Mouse (Mus musculus) lung, embryonic 16.5 days (tissue): ENCODE results near the gene Rassf10. TPM values are rescaled to one million over a fixed set of nuclear protein-coding genes. Genes with fewer than 3 reads are reported as not detected.

Source experiments
- ATAC-seq: fragments of 200-750 bp; cut with Nextera tagmentation; 2 replicates; pipeline ENCODE4 v1.8.0; 2017; ENCODE audit warnings: low read depth, mild to moderate bottlenecking, moderate library complexity
- H3K27ac ChIP-seq: fragments of 300-500 bp; sonication (generic); 2 replicates; pipeline ENCODE4 v1.5.1; 2014; ENCODE audit warnings: mild to moderate bottlenecking, control low read depth, low read length
- H3K27me3 ChIP-seq: fragments of 300-500 bp; sonication (generic); 2 replicates; pipeline ENCODE4 v1.6.1; 2014; ENCODE audit warnings: low read depth, low read length, mixed read lengths; ENCODE audit not compliant: control insufficient read depth, insufficient read depth
- H3K36me3 ChIP-seq: fragments of 300-500 bp; sonication (generic); 2 replicates; pipeline ENCODE4 v1.6.1; 2014; ENCODE audit warnings: low read length; ENCODE audit not compliant: control insufficient read depth, insufficient read depth
- H3K4me1 ChIP-seq: fragments of 300-500 bp; sonication (generic); replicated peaks from 2 replicates; pipeline ENCODE4 v1.6.1; 2014; ENCODE audit warnings: low read length, mixed read lengths; ENCODE audit not compliant: control insufficient read depth, insufficient read depth
- H3K4me2 ChIP-seq: fragments of 300-500 bp; sonication (generic); 2 replicates; pipeline ENCODE4 v1.6.1; 2014; ENCODE audit warnings: low read depth, low read length, control low read depth
- H3K4me3 ChIP-seq: fragments of 300-500 bp; sonication (generic); 2 replicates; pipeline ENCODE4 v1.5.1; 2014; ENCODE audit warnings: mild to moderate bottlenecking, low read length, control low read depth
- H3K9ac ChIP-seq: fragments of 300-500 bp; sonication (generic); 2 replicates; pipeline ENCODE4 v1.6.1; 2014; ENCODE audit warnings: low read length, control low read depth
- H3K9me3 ChIP-seq: fragments of 300-500 bp; sonication (generic); 2 replicates; pipeline ENCODE4 v1.6.1; 2016; ENCODE audit warnings: low read length; ENCODE audit not compliant: control insufficient read depth
- WGBS: fragments of 180-500 bp; shearing (Covaris S2); extraction: QIAGEN DNeasy Blood & Tissue Kit; methylation state at CpG from one replicate; pipeline ENCODE4 v1.1.7; 2014; 5-methylcytosine and 5-hydroxymethylcytosine counted together
- polyA plus RNA-seq: library from polyadenylated mRNA; unstranded; fragments of >200 nt; fragmentation: Nextera tagmentation; extraction: Ambion mirVana; gene quantifications from 2 replicates; pipeline ENCODE4 v1.2.1, GENCODE M21; 2015

Gene Rassf10
- 14.3 and 14.9 TPM in 2 replicates for polyA plus RNA-seq

- H3K27me3 ChIP-seq, result peaks cover 26% of the 10 kb centered on the region
- H3K4me2 ChIP-seq, result peak within 1 kb of the TSS; percentile 67
- WGBS, result 1% methylated on average over 39 of the region's 41 CpGs
- no peaks in the 10 kb centered on the region for H3K9me3 ChIP-seq
- peak within 1 kb of the TSS; percentile 74 for H3K9ac ChIP-seq
- H3K27ac ChIP-seq, result peak within 1 kb of the TSS; percentile 40
- peak; percentile 95 for ATAC-seq
- H3K4me1 ChIP-seq, result peaks cover 13% of the 10 kb centered on the region
- H3K4me3 ChIP-seq, result peak within 1 kb of the TSS; percentile 65
- no peaks in the 10 kb centered on the region for H3K36me3 ChIP-seq
These were observed at the start of gene Rassf10 for GRCm38 (mm10) chr7:112953777-112954291. Gene Rassf10, plus strand, starts transcription at chr7:112953962.

GRCm38 (mm10) chr7:112906848-112907247, 46.9 kb upstream of the Rassf10 start:
- Histone ChIP-seq H3K9ac (no peak overlapping the region), H3K9me3 (no peaks in the 10 kb centered on the region), H3K4me2 (no peak overlapping the region), H3K4me3 (no peak overlapping the region), H3K27me3 (no peaks in the 10 kb centered on the region), H3K36me3 (peaks cover 8% of the 10 kb centered on the region), H3K27ac (no peak overlapping the region), H3K4me1 (no peaks in the 10 kb centered on the region; the same call in 1 of the 2 replicates)
- ATAC-seq, result no peak
- 80% methylated on average over 5 of the region's 5 CpGs for WGBS

- Histone ChIP-seq H3K27ac (no peak overlapping the region), H3K4me1 (no peaks in the 10 kb centered on the region; the same call in 1 of the 2 replicates), H3K9ac (no peak overlapping the region), H3K4me2 (no peak overlapping the region), H3K9me3 (no peaks in the 10 kb centered on the region), H3K4me3 (no peak overlapping the region), H3K36me3 (peaks cover 4% of the 10 kb centered on the region; the same call in 1 of the 2 replicates), H3K27me3 (no peaks in the 10 kb centered on the region)
- no peak for ATAC-seq
- 66% methylated on average over 2 of the region's 2 CpGs for WGBS
These were observed 46.3 kb upstream of the Rassf10 start for GRCm38 (mm10) chr7:112907468-112907867.

GRCm38 (mm10) chr7:112909164-112909563, 44.6 kb upstream of the Rassf10 start:
- Histone ChIP-seq H3K4me3 (no peak overlapping the region), H3K9me3 (no peaks in the 10 kb centered on the region), H3K27me3 (no peaks in the 10 kb centered on the region), H3K4me2 (no peak overlapping the region), H3K9ac (no peak overlapping the region), H3K27ac (no peak overlapping the region), H3K36me3 (0 out of 2 replicates have a peak, but pooled peaks cover under 1% of the 10 kb centered on the region), H3K4me1 (peaks cover 4% of the 10 kb centered on the region; the same call in 1 of the 2 replicates)
- 76% methylated on average over 10 of the region's 10 CpGs for WGBS
- ATAC-seq, result no peak

GRCm38 (mm10) chr7:112912969-112913368, 40.8 kb upstream of the Rassf10 start:
- WGBS, result 77% methylated on average over 3 of the region's 3 CpGs
- H3K4me1 ChIP-seq, result peaks cover 4% of the 10 kb centered on the region; the same call in 1 of the 2 replicates
- H3K27me3 ChIP-seq, result no peaks in the 10 kb centered on the region
- no peak overlapping the region for H3K4me3 ChIP-seq
- no peak overlapping the region for H3K4me2 ChIP-seq
- no peak overlapping the region for H3K27ac ChIP-seq
- H3K9ac ChIP-seq, result no peak overlapping the region
- H3K9me3 ChIP-seq, result no peaks in the 10 kb centered on the region
- ATAC-seq, result no peak
- H3K36me3 ChIP-seq, result no peaks in the 10 kb centered on the region

- Histone ChIP-seq H3K27me3 (no peaks in the 10 kb centered on the region), H3K4me2 (no peak overlapping the region), H3K27ac (no peak overlapping the region), H3K4me3 (no peak overlapping the region), H3K9ac (no peak overlapping the region), H3K9me3 (no peaks in the 10 kb centered on the region), H3K4me1 (peaks cover 10% of the 10 kb centered on the region; the same call in 1 of the 2 replicates), H3K36me3 (no peaks in the 10 kb centered on the region)
- WGBS, result 88% methylated on average over 4 of the region's 4 CpGs
- no peak for ATAC-seq
These were observed 38.2 kb upstream of the Rassf10 start for GRCm38 (mm10) chr7:112915571-112915970.

- H3K36me3 ChIP-seq, result no peaks in the 10 kb centered on the region
- no peak overlapping the region for H3K9ac ChIP-seq
- H3K9me3 ChIP-seq, result no peaks in the 10 kb centered on the region
- H3K27me3 ChIP-seq, result no peaks in the 10 kb centered on the region
- peaks cover 13% of the 10 kb centered on the region for H3K4me1 ChIP-seq
- WGBS, result 50% methylated on average over 10 of the region's 10 CpGs
- no peak overlapping the region for H3K27ac ChIP-seq
- H3K4me3 ChIP-seq, result no peak overlapping the region
- H3K4me2 ChIP-seq, result no peak overlapping the region
- no peak for ATAC-seq
These were observed 36.0 kb upstream of the Rassf10 start for GRCm38 (mm10) chr7:112917613-112918278.

GRCm38 (mm10) chr7:112918279-112918991, 35.3 kb upstream of the Rassf10 start:
- Histone ChIP-seq H3K9me3 (no peaks in the 10 kb centered on the region), H3K9ac (peak overlapping the region; percentile 44; the same call in 1 of the 2 replicates), H3K4me2 (no peak overlapping the region), H3K4me3 (no peak overlapping the region), H3K27me3 (no peaks in the 10 kb centered on the region), H3K4me1 (peaks cover 13% of the 10 kb centered on the region), H3K27ac (no peak overlapping the region), H3K36me3 (no peaks in the 10 kb centered on the region)
- WGBS, result 52% methylated on average over 22 of the region's 22 CpGs
- ATAC-seq, result no peak

- Histone ChIP-seq H3K27me3 (no peaks in the 10 kb centered on the region), H3K4me3 (no peak overlapping the region), H3K4me1 (peaks cover 13% of the 10 kb centered on the region), H3K9ac (no peak overlapping the region), H3K36me3 (no peaks in the 10 kb centered on the region), H3K9me3 (no peaks in the 10 kb centered on the region), H3K27ac (no peak overlapping the region), H3K4me2 (no peak overlapping the region)
- under 1% methylated on average over 4 of the region's 4 CpGs for WGBS
- no peak for ATAC-seq
These were observed 33.9 kb upstream of the Rassf10 start for GRCm38 (mm10) chr7:112919845-112920244.
